Mouse (Mus musculus) induced T-regulatory cell, adult 2 months (primary cell): Measurements from ENCODE around the gene Mysm1.

Experiments used
- DNase-seq: peaks from one replicate; pipeline ENCODE4 v3.0.0-alpha.2; 2012; ENCODE audit warnings: low read depth

The Mysm1 gene

DNA sequence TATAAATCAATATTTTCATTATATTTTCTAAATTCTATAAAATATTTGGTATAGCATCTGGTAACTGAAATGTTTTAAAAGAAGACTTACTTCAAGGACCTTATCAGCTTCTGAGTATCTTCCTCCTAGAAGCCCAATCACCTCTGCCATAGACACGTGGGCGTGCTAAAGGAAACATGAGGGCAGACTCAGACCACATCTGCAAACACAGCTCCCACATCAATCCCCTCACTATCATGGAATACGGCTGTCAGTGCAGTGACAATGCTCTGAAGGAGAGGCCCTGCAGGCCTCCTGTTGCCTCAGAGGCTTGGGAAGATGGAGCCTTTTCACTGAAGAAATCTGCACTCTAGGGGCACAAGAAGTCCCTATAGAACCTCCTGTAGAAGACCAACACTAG, 26.1 kb downstream of the Mysm1 start:
- DNase-seq, result no peak

DNA sequence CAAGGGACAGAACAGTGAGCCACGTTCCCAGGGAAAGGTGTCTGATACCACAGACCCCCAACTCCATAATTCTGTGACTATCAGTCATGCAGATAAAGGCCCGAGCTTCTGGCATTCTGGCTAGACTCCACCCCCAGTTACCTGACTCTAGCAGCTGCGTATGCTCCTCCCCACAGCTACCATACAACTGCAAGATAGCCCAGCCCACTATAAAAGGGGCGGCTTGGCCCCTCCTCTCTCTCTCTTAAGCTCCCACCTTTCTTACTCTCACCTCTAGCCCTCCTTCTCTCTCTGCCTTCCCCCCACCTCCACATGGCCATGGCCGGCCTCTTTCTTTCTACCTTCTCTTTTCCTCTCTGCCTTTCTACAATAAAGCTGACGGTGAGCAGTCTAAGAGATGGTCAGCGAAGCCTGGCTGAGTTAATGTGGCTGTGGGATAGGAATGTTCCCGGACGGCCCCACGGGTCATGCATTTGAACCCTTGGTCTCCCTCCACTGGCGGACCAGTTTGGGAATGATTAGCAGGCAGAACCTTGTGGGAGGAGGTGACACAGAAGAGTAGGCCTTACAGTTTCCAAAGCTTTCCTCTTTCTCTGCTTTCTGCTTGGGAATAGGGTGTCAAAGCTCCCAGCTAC, 37.6 kb downstream of the Mysm1 start:
- DNase-seq, result no peak

DNA sequence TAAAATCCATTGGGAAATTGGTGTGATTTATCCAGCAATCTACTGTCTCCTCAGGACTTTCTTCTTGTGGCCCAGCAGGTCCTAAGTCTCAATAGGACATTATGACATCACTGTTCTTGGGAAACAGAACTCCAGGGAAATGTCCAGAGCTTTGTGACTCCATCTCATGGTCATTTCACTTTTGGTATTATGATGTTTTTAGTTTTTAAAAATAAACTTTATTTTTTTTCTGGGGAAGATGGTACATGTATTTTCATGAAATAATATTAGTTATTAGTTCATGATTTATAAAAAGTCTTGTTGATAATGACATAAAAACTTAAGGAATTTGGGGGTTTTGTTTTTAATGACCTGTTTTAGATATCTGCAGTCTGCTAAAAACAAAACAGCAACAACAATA, 50.2 kb downstream of the Mysm1 start, which contains the start of gene Eqtn:
Gene Eqtn, minus strand, starts transcription at position 101 of the 400 bp plus-strand sequence.
- no peak for DNase-seq

DNA sequence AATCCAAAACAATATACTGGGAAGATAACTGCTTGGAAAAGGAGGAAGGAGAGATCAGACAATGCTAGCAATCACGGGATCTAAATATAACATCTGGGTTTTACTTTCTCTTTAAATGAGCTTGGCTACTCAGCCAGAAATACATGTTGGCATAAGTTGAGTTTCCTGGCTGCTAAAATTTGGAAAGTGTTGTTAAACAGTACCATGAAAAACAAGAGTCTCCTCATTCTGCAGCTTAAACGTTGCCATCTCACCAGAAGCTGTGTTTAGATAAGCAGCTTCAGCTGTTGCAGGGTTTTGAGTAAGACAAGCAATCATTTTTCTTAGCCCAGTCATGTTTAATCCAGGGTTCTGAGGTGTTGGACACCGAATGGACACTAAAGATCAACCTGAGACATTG, 77.1 kb downstream of the Mysm1 start:
- DNase-seq, result no peak

DNA sequence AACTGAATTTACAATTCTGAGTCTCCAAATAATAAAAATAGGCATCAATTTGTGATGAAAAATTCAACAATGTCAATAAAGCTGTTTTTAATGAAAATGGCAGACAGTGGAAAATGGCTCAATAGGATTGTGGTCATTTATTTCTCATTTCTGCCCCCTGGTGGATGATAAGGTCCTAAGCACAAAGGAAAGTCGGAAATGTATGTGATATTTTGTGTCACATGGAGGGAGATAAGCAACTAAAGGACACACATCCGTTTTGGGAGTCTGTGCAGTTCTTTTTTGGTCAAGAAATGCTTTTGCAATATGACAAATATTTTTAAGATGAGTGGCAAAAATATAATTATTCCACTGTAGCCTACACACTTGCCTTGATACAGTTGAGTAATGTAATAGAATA, 78.2 kb downstream of the Mysm1 start:
- peak; percentile 29 for DNase-seq
